Mouse (Mus musculus): ENCODE data around the gene Gal3st1.

- TF ChIP-seq CTCF (IDR thresholded peaks at IDR 0.05; ENCODE audit: control insufficient read depth, insufficient read depth, insufficient replicate concordance, low read depth, low read length) (no peak), POLR2A (IDR thresholded peaks at IDR 0.05; ENCODE audit: control insufficient read depth, low read depth, low read length) (no peak)
Measured at GRCm38 (mm10) chr11:3964416-3965172, 18.8 kb upstream of the Gal3st1 start.
